Mouse (Mus musculus): ENCODE results near the gene Pakap.

The Pakap gene

GRCm38 (mm10) chr4:57837089-57837488 lies 269.1 kb downstream of the Pakap start:
- no peak for DNase-seq (ENCODE audit: low spot score in 2 of 2)

GRCm38 (mm10) chr4:57839343-57839742 lies 271.4 kb downstream of the Pakap start:
- DNase-seq (ENCODE audit: low spot score in 2 of 2), result no peak

- no peak for DNase-seq (ENCODE audit: low spot score in 2 of 2)
These were observed 273.9 kb downstream of the Pakap start for GRCm38 (mm10) chr4:57841911-57842310.

GRCm38 (mm10) chr4:57842472-57843305 lies 274.7 kb downstream of the Pakap start:
- DNase-seq (ENCODE audit: low spot score in 2 of 2), result no peak

- no peak for DNase-seq (ENCODE audit: low spot score in 2 of 2)
These were observed 277.1 kb downstream of the Pakap start for GRCm38 (mm10) chr4:57845031-57845431.

- no peak for DNase-seq (ENCODE audit: low spot score in 2 of 2)
These were observed 277.7 kb downstream of the Pakap start for GRCm38 (mm10) chr4:57845541-57846210.

- DNase-seq (ENCODE audit: low spot score in 2 of 2), result no peak
These were observed 278.5 kb downstream of the Pakap start for GRCm38 (mm10) chr4:57846381-57846990.

- DNase-seq (ENCODE audit: low spot score in 2 of 2), result no peak
These were observed 279.0 kb downstream of the Pakap start for GRCm38 (mm10) chr4:57846991-57847422.

GRCm38 (mm10) chr4:57847676-57848075 lies 279.7 kb downstream of the Pakap start:
- no peak for DNase-seq (ENCODE audit: low spot score in 2 of 2)

- no peak for DNase-seq (ENCODE audit: low spot score in 2 of 2)
These were observed 281.5 kb downstream of the Pakap start for GRCm38 (mm10) chr4:57849465-57849864.

- no peak for DNase-seq (ENCODE audit: low spot score in 2 of 2)
These were observed 283.8 kb downstream of the Pakap start for GRCm38 (mm10) chr4:57851731-57852130.

GRCm38 (mm10) chr4:57852461-57853040 lies 284.6 kb downstream of the Pakap start:
- DNase-seq (ENCODE audit: low spot score in 2 of 2), result no peak

- no peak for DNase-seq (ENCODE audit: low spot score in 2 of 2)
These were observed 286.2 kb downstream of the Pakap start for GRCm38 (mm10) chr4:57854181-57854580.

- no peak for DNase-seq (ENCODE audit: low spot score in 2 of 2)
These were observed 287.4 kb downstream of the Pakap start for GRCm38 (mm10) chr4:57855281-57855941.

GRCm38 (mm10) chr4:57856673-57857072 lies 288.7 kb downstream of the Pakap start:
- DNase-seq (ENCODE audit: low spot score in 2 of 2), result no peak

GRCm38 (mm10) chr4:57860204-57860611 lies 292.2 kb downstream of the Pakap start:
- no peak for DNase-seq (ENCODE audit: low spot score in 2 of 2)

- DNase-seq (ENCODE audit: low spot score in 2 of 2), result no peak
These were observed 293.2 kb downstream of the Pakap start for GRCm38 (mm10) chr4:57861166-57861565.

- DNase-seq (ENCODE audit: low spot score in 2 of 2), result no peak
These were observed 293.9 kb downstream of the Pakap start for GRCm38 (mm10) chr4:57861856-57862255.

- peak in 1 of 2 experiments; percentile 61 for DNase-seq (ENCODE audit: low spot score in 2 of 2)
These were observed 294.4 kb downstream of the Pakap start for GRCm38 (mm10) chr4:57862269-57862986.

GRCm38 (mm10) chr4:57866088-57866487 lies 298.1 kb downstream of the Pakap start:
- DNase-seq (ENCODE audit: low spot score in 2 of 2), result no peak

GRCm38 (mm10) chr4:57866990-57867389 lies 299.0 kb downstream of the Pakap start:
- no peak for DNase-seq (ENCODE audit: low spot score in 2 of 2)

Measured in natural killer cell, adult 2 months (primary cell).